Mouse (Mus musculus) bone marrow macrophage, adult 2 months (primary cell): ENCODE measurements at regions not wholly inside any gene's neighbourhood (a gene's known extent, or its start where the extent isn't known, plus 50 kb on each side); places are given as distances from the start of the nearest gene placed in this dataset.

ENCODE experiments used
- H3K27ac ChIP-seq: 2 replicates; pipeline ENCODE4 v1.5.1; 2012; ENCODE audit warnings: low read depth, low read length; ENCODE audit not compliant: insufficient read depth
- H3K4me1 ChIP-seq: 2 replicates; pipeline ENCODE4 v1.6.1; 2012; ENCODE audit warnings: low read length; ENCODE audit not compliant: control insufficient read depth, insufficient read depth
- H3K4me3 ChIP-seq: 2 replicates; pipeline ENCODE4 v1.5.1; 2012; ENCODE audit warnings: mild to moderate bottlenecking, low read length, moderate library complexity; ENCODE audit not compliant: insufficient read depth
- CTCF ChIP-seq: IDR thresholded peaks from 2 replicates; pipeline ENCODE4 v1.5.1; 2012; ENCODE audit warnings: low read depth, mild to moderate bottlenecking, low read length, moderate library complexity
- POLR2A ChIP-seq: IDR thresholded peaks from 2 replicates; pipeline ENCODE4 v1.6.1; 2012; ENCODE audit warnings: mild to moderate bottlenecking, low read depth, low read length, borderline replicate concordance

- TF ChIP-seq POLR2A (no peak), CTCF (no peak)
- Histone ChIP-seq H3K4me3 (no peak overlapping the region), H3K27ac (no peak overlapping the region), H3K4me1 (no peaks in the 10 kb centered on the region)
Measured at GRCm38 (mm10) chr8:103884873-103885780, 216.3 kb upstream of the Cdh5 start.

- Histone ChIP-seq H3K4me3 (no peak overlapping the region), H3K27ac (no peak overlapping the region), H3K4me1 (no peaks in the 10 kb centered on the region)
- no peak for TF ChIP-seq CTCF
- no peak for TF ChIP-seq POLR2A
Measured at GRCm38 (mm10) chr8:103894589-103894988, 206.8 kb upstream of the Cdh5 start.

- TF ChIP-seq POLR2A (no peak), CTCF (no peak)
- no peak overlapping the region for H3K4me3 ChIP-seq
- no peak overlapping the region for H3K27ac ChIP-seq
- H3K4me1 ChIP-seq, result no peaks in the 10 kb centered on the region
Measured at GRCm38 (mm10) chr8:103895132-103895531, 206.3 kb upstream of the Cdh5 start.

GRCm38 (mm10) chr8:103897463-103897862, 204.0 kb upstream of the Cdh5 start:
- Histone ChIP-seq H3K4me3 (no peak overlapping the region), H3K4me1 (no peaks in the 10 kb centered on the region), H3K27ac (no peak overlapping the region)
- no peak for TF ChIP-seq CTCF
- TF ChIP-seq POLR2A, result no peak

- Histone ChIP-seq H3K27ac (no peak overlapping the region), H3K4me3 (no peak overlapping the region), H3K4me1 (no peaks in the 10 kb centered on the region)
- TF ChIP-seq CTCF (no peak), POLR2A (no peak)
Measured at GRCm38 (mm10) chr8:103902516-103902915, 198.9 kb upstream of the Cdh5 start.

- Histone ChIP-seq H3K4me3 (no peak overlapping the region), H3K4me1 (no peaks in the 10 kb centered on the region), H3K27ac (no peak overlapping the region)
- TF ChIP-seq CTCF, result no peak
- TF ChIP-seq POLR2A, result no peak
Measured at GRCm38 (mm10) chr8:103903635-103904034, 197.8 kb upstream of the Cdh5 start.

- no peak for TF ChIP-seq POLR2A
- TF ChIP-seq CTCF, result no peak
- Histone ChIP-seq H3K27ac (no peak overlapping the region), H3K4me3 (no peak overlapping the region), H3K4me1 (no peaks in the 10 kb centered on the region)
Measured at GRCm38 (mm10) chr8:103907662-103908061, 193.8 kb upstream of the Cdh5 start.

GRCm38 (mm10) chr8:103911287-103912015, 190.0 kb upstream of the Cdh5 start:
- H3K4me1 ChIP-seq, result no peaks in the 10 kb centered on the region
- no peak overlapping the region for H3K4me3 ChIP-seq
- TF ChIP-seq CTCF, result no peak
- no peak for TF ChIP-seq POLR2A

GRCm38 (mm10) chr8:103912983-103913926, 188.2 kb upstream of the Cdh5 start:
- no peak for TF ChIP-seq CTCF
- no peak overlapping the region for H3K4me3 ChIP-seq
- H3K27ac ChIP-seq, result no peak overlapping the region
- H3K4me1 ChIP-seq, result no peaks in the 10 kb centered on the region

More at GRCm38 (mm10) chr8:103911287-103912015, 190.0 kb upstream of the Cdh5 start:
- no peak overlapping the region for H3K27ac ChIP-seq
